Mouse (Mus musculus): ENCODE results near the gene Trp53bp2.
A peak's percentile ranks its signal among the peaks of the same experiment; 100 is the strongest.

Trp53bp2 gene

GRCm38 (mm10) chr1:182502491-182503050 is 93.6 kb downstream of the Trp53bp2 start:
- DNase-seq, result no peak

- no peak for DNase-seq
These were observed 94.4 kb downstream of the Trp53bp2 start for GRCm38 (mm10) chr1:182503206-182503900.

DNA sequence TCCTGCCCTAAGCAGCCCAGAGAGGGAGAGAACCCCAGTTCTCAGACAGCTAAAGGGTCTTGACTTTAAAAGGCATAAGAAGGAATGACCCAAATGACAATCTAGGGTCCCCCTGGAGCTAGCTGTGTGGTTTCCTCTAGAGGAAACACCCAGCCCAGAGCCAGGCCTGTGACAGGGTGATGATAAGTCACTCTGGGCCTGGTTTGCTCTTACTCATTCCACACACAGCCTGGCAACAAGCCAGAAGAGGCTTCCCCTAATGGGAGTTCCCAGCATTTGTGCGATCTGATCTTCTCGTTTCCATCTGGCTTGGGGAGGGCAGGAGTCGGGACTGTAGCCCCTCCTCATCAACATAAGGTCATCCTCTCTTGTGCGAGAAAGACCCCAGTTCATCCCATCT is 95.3 kb downstream of the Trp53bp2 start:
- DNase-seq, result peak; percentile 52 to 57

DNA sequence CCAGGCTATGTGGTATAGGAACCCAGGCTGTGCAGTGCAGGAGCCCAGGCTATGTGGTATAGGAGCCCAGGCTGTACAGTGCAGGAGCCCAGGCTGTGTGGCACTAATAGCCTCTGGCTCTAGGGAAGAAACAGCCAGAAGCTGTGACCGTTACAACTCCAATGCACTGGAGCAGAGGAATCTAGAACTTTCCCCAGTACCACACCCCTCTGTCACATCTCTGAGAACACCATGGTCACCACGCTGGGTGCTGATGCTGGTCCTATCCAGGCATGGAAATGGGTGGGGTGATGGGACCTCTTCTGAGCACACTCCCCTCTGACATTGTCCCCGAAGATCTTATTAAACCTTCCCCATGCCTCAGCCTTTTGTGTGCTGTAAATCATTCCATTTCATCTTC is 96.3 kb downstream of the Trp53bp2 start:
- DNase-seq, result no peak

DNA sequence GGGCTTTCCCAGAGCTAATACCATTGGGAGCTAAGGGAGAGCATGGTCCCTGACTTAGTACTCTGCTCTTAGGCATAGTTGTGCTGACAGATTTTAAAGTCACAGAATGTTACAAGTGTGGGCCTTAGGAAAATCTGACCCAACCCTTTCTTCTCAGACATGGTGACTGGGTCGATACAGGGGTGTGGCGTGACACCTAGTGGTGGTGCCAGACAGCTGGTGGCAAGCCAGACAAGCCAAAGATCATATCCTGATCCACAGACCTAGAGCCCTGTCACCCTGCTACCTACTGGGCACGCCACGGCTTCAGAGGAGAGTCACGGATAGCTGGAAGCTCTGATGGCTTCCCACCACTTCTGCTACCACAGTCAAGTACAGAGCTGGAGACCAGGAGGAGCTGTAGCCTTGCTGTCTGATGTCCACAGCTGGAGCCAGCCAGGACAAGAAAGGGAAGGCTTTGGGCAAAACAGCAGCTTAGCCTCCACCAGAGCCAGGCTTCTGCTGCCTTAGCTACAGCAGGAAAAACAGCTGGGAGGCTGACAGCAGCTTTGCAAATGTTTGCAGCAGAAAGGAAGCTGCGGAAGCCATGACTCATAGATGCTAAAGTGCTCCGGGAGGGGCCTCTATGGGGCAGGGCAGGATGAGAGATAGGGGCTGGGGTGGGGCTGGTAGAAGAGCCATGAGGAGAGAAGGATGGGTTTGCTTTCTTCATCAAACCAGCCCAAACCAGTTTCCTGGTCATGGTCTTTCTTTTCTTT is 97.4 kb downstream of the Trp53bp2 start:
- DNase-seq, result no peak

DNA sequence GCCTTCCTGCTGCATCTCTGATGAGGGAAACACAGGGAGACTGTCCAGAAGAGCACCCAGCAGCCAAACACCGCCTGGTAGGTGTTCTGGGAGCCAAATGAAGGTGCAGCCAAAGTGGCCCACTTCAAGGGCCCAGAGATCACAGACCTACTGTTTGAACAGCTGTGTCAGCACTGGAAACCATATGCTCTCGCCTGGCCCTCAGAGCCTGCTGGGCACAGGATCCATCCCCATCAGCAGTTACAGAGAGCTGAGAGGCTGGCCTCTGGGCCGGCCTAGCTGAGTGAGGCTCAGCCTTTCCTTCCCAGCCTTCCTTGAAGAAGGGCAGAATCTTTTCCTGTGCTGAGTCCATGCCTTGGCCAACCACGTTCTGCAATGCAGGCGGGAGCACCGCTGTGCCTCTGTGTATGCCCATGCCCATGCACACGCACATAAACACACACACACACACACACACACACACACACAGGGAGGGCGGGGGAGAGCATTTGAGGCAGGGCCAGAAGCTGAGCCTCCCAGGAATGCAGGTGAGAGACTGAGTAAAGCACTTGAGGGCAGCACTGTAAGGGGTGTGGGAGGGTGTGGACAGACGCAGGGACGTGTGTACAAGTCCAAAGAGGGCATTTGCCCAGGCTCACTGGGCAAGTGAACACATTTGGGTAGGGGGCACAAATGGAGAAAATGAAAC is 100.3 kb downstream of the Trp53bp2 start:
- peak in 1 of 2 experiments; percentile 61 for DNase-seq

- DNase-seq, result no peak
These were observed 102.1 kb downstream of the Trp53bp2 start for GRCm38 (mm10) chr1:182511073-182511472.

- no peak for DNase-seq
These were observed 102.8 kb downstream of the Trp53bp2 start for GRCm38 (mm10) chr1:182511778-182512177.
